Mouse (Mus musculus) neural tube, embryonic 10.5 days (tissue): ENCODE data around the gene Crim1.

Experiments
- DNase-seq: peaks from one replicate; pipeline ENCODE4 v3.0.0-alpha.2; 2017; ENCODE audit warnings: low spot score; ENCODE audit errors: extremely low spot score

Crim1 gene

GRCm38 (mm10) chr17:78322369-78323335 is 122.6 kb downstream of the Crim1 start:
- DNase-seq = no peak

GRCm38 (mm10) chr17:78325761-78326332 is 125.8 kb downstream of the Crim1 start:
- DNase-seq = no peak

GRCm38 (mm10) chr17:78326381-78326780 is 126.3 kb downstream of the Crim1 start:
- no peak for DNase-seq

- no peak for DNase-seq
Observed at GRCm38 (mm10) chr17:78327187-78327586, 127.1 kb downstream of the Crim1 start.

GRCm38 (mm10) chr17:78328287-78328686 is 128.2 kb downstream of the Crim1 start:
- no peak for DNase-seq

GRCm38 (mm10) chr17:78331438-78331837 is 131.4 kb downstream of the Crim1 start:
- no peak for DNase-seq

- DNase-seq = no peak
Observed at GRCm38 (mm10) chr17:78333275-78333674, 133.2 kb downstream of the Crim1 start.

GRCm38 (mm10) chr17:78335250-78335649 is 135.2 kb downstream of the Crim1 start:
- no peak for DNase-seq

GRCm38 (mm10) chr17:78343688-78344087 is 143.6 kb downstream of the Crim1 start:
- DNase-seq = no peak

- no peak for DNase-seq
Observed at GRCm38 (mm10) chr17:78347111-78347801, 147.2 kb downstream of the Crim1 start.

- no peak for DNase-seq
Observed at GRCm38 (mm10) chr17:78351676-78352499, 151.8 kb downstream of the Crim1 start.

- DNase-seq = no peak
Observed at GRCm38 (mm10) chr17:78352500-78352855, 152.4 kb downstream of the Crim1 start.

- no peak for DNase-seq
Observed at GRCm38 (mm10) chr17:78354411-78354810, 154.4 kb downstream of the Crim1 start.

GRCm38 (mm10) chr17:78354871-78355270 is 154.8 kb downstream of the Crim1 start:
- DNase-seq = no peak

GRCm38 (mm10) chr17:78355611-78356010 is 155.6 kb downstream of the Crim1 start:
- DNase-seq = no peak

- no peak for DNase-seq
Observed at GRCm38 (mm10) chr17:78357753-78358152, 157.7 kb downstream of the Crim1 start.

- no peak for DNase-seq
Observed at GRCm38 (mm10) chr17:78358251-78358726, 158.2 kb downstream of the Crim1 start.

- DNase-seq = no peak
Observed at GRCm38 (mm10) chr17:78361939-78362728, 162.1 kb downstream of the Crim1 start.

- no peak for DNase-seq
Observed at GRCm38 (mm10) chr17:78364555-78365302, 164.7 kb downstream of the Crim1 start.

- DNase-seq = no peak
Observed at GRCm38 (mm10) chr17:78366070-78366469, 166.0 kb downstream of the Crim1 start.
